Mouse (Mus musculus) natural killer cell, adult 2 months (primary cell): ENCODE measurements at regions not wholly inside any gene's neighbourhood (a gene's known extent, or its start where the extent isn't known, plus 50 kb on each side); places are given as distances from the start of the nearest gene placed in this dataset.

ENCODE experiments used
- DNase-seq, 2 experiments: peaks; one replicate each; pipeline ENCODE4 v3.0.0; 2022; ENCODE audit warnings: low spot score in 2 of 2

DNA sequence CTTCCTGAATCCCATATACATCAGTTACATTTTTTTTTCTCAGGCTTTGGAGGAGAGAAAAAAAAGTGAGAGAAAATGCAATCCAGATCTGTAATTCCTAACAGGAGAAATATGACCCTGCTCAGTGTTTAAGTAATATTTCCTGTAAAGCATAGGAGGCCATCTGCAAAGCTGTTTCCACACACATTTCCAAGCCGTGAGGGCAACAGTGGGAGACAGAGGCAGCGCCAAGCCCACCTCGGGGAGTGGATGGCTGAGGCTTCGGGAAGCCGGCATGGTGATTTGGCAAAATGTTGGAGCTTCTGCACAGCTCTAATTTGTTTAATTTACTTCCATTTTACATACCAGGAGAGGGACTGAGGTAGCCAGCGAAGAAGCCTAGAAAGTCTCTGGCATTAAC lies 372.6 kb upstream of the Mki67 start:
- no peak for DNase-seq

GRCm38 (mm10) chr7:136094681-136095360 lies 378.7 kb upstream of the Mki67 start:
- no peak for DNase-seq

DNA sequence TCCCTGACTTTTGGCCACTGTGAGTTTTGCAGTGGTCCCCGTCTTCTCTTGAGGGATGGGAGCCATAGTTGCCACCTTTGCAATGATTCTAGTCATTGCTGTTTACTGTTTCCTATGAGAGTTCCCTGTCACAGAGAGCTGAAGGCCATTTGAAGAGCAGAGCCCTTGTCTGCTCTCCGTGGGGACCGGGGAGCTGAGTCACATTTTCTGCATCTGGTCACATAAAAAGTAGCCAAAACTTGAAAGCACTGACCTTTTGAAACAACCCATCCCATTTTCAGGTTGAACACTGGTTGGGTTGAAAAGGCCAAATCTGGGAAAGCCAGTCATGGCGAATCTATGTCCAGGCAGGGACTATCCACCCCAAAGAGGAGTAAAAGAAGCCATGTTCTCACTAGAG lies 387.9 kb upstream of the Mki67 start:
- no peak for DNase-seq

- DNase-seq: no peak
These were observed 396.0 kb upstream of the Mki67 start for GRCm38 (mm10) chr7:136112163-136112562.

DNA sequence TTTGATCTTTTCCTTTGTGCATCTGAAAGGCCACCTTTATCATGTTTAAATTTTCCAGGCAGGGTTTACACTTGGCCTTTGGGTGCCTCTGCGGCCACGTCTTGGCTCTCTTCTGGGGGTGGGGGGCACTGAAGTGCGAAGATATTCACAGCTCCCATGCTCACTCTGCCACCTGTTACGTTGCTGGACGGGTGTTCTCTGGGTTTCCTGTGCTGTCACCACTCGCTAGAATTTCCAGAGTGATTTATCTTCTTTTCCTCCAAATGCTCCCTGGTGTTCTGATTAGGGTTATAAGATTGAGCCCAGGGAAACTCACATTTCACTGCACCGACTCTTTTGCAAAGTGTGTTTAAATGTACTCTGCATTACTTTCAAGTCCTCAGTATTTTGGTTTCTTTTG lies 404.8 kb upstream of the Mki67 start:
- no peak for DNase-seq

- DNase-seq: no peak
These were observed 405.2 kb upstream of the Mki67 start for GRCm38 (mm10) chr7:136121406-136121805.

DNA sequence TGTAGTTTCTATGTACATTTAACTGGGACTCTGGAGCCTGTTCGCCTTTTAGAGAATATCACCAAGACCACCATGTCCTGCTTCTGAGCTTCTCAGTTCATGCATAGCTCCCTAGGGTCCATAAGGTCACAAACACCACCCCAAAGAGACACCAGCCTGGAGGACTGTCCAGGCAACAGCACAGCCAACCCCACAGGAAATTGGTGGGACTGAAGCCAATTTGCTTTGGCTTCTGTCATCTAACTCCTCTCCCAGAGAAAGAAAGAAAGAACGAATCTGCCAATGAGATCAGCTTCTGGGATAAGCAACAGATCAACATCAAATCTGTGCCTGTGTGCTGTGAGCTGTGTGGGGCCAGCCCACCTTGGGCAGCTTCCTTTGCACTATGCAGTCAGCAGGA lies 408.6 kb upstream of the Mki67 start:
- DNase-seq: no peak

DNA sequence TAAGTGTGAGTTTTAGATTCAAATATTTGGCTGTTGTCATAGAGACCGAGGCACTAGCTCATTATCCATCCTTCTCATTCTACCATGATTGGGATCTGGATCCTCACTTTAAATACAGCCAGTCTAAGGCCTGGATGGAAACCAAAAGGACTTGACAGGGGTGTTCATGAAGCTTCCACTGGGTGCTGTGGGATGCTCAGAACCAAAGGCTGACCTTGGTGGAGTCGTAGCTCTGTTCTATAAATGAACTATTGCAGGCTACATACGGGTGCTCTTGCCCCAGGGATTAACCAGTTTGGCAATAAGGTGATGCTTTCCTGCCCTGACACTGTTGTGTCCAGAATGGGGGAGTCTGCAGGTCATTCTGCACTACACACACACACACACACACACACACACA lies 410.2 kb upstream of the Mki67 start:
- no peak for DNase-seq

GRCm38 (mm10) chr7:136127576-136127975 lies 411.4 kb upstream of the Mki67 start:
- no peak for DNase-seq

DNA sequence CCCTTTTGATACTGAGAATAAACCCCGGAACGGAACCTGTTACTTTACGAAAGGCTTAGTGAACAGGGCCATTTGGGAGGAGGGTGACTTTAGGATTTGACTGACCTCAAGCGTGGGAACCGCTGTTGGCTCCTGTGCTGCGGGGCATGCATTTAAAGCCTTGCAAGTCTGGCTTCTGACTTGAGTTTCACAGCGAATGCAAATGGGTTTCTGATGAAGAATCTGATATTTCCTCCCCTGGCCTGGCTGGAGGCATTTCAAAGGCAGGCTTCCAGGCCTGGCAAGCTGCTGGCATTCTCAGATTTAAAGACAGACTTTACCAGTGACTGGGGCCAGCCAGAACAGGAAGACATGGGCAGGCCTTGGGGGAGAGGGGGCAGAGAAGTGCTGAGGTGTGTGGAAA lies 413.6 kb upstream of the Mki67 start:
- no peak for DNase-seq

DNA sequence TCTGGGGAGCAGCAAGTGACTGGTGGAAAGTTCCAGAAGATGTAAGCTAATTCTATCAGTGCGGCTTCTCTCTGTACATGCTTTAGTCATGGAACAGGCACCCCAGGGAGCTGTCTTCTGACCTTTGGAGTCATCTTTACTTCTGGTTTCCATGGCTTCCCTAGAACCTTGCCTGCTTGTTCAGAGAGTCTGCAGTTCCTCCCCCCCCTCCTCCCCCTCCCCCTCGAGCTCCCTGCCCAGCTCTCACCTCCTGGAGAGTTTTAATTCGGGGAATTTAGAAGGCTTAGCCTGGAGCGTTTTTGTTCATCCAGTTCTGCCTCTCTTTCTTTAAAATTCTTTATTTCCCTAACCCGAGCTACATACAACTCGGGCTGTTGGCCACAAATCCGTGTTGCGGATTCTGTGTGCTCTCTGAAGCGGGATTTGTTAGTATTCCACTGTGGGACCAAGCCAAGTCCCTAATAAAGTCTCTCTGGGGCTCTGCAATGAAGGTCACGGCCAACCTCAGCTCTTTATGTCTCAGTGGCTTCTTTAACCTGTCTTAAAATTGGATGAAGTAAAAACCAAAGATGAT lies 414.6 kb upstream of the Mki67 start:
- no peak for DNase-seq

DNA sequence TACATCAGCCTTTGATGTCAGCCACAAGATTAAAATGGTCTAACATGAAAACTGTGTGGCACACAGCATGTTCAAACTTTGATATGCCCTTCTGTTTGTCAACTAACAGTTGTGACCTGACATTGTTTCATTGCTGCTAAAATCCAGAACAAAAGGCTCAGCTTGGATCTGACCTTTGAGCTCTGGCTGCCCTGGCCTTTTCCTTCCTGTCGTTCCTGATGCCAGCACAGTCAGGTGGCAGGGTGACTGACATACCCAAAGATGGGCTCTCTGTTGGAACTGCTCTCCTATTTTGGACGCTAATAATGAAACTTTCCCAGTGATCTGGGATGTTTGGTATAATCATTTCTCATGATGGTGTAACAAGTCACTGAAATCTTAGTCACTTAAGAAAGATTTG lies 416.8 kb upstream of the Mki67 start:
- no peak for DNase-seq

- no peak for DNase-seq
These were observed 420.5 kb upstream of the Mki67 start for GRCm38 (mm10) chr7:136136666-136137065.

GRCm38 (mm10) chr7:136137341-136137740 lies 421.2 kb upstream of the Mki67 start:
- DNase-seq: no peak

- DNase-seq: no peak
These were observed 421.9 kb upstream of the Mki67 start for GRCm38 (mm10) chr7:136137831-136138602.

DNA sequence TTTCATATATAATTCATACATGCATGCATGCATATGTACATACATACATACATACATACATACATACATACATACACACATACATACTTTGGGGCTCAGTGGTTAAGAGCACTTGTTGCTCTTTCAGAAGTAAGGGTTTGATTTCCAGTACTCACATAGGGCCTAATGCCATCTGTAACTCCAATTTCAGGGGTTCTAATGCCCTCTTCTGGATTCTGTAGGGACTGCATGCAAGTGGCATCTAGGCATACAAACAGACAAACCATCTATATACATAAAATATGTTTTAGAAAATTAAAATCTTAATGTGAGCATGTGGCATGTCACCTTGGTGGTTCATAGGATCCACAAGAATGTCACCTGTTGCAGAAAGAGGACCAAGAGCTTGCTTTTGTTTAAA lies 426.7 kb upstream of the Mki67 start:
- DNase-seq: no peak

GRCm38 (mm10) chr7:136150196-136150595 lies 434.0 kb upstream of the Mki67 start:
- DNase-seq: no peak

- no peak for DNase-seq
These were observed 435.3 kb upstream of the Mki67 start for GRCm38 (mm10) chr7:136151301-136151930.

- DNase-seq: no peak
These were observed 436.3 kb upstream of the Mki67 start for GRCm38 (mm10) chr7:136152470-136152869.

GRCm38 (mm10) chr7:136153621-136154020 lies 437.5 kb upstream of the Mki67 start:
- DNase-seq: no peak

- DNase-seq: no peak
These were observed 443.0 kb upstream of the Mki67 start for GRCm38 (mm10) chr7:136159136-136159535.

DNA sequence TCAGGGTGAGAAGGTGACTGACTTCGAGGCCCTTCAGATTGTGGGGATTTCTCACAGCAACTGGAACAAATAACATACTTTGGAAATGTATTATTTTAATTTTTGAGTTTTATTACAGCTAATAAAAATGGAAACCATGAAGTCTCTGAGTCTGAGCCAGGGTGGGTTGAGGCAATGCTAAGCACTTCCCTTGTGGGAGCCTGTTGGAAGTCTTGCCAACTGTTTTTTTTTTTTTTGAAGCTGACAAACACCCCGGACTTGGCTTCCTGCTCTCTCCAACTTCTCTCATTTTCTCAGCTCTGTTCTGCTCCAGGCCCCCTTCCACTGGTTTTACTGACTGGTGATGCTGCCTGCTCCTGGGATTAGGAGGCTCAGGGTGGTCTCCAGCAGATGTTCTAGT lies 445.4 kb upstream of the Mki67 start:
- no peak for DNase-seq

- no peak for DNase-seq
These were observed 448.7 kb upstream of the Mki67 start for GRCm38 (mm10) chr7:136164834-136165233.
